Mouse (Mus musculus) limb, embryonic 14.5 days (tissue): ENCODE results near the gene Gm20532. TPM values are rescaled to one million over a fixed set of nuclear protein-coding genes. Genes with fewer than 3 reads are reported as not detected.

ENCODE experiments used
- ATAC-seq: fragments of 200-750 bp; cut with Nextera tagmentation; 2 replicates; pipeline ENCODE4 v1.8.0; 2017; ENCODE audit warnings: low read depth, moderate number of reproducible peaks, moderate TSS enrichment; ENCODE audit not compliant: low FRiP score
- DNase-seq: peaks from one replicate; pipeline ENCODE4 v3.0.0-alpha.2; 2015; ENCODE audit warnings: low spot score
- H3K27ac ChIP-seq: fragments of 300-500 bp; sonication (generic); replicated peaks from 2 replicates; pipeline ENCODE4 v1.5.1; 2014; ENCODE audit warnings: low read depth, mild to moderate bottlenecking, low read length, moderate library complexity, mixed read lengths
- H3K27me3 ChIP-seq: fragments of 300-500 bp; sonication (generic); 2 replicates; pipeline ENCODE4 v1.6.1; 2014; ENCODE audit warnings: low read length, mixed read lengths; ENCODE audit not compliant: control insufficient read depth, insufficient read depth
- H3K36me3 ChIP-seq: fragments of 300-500 bp; sonication (generic); 2 replicates; pipeline ENCODE4 v1.6.1; 2014; ENCODE audit warnings: mild to moderate bottlenecking, low read length, moderate library complexity, mixed read lengths; ENCODE audit not compliant: control insufficient read depth, insufficient read depth
- H3K4me1 ChIP-seq: fragments of 300-500 bp; sonication (generic); 2 replicates; pipeline ENCODE4 v1.6.1; 2014; ENCODE audit warnings: antibody characterized with exemption, low read length, mixed read lengths; ENCODE audit not compliant: control insufficient read depth, insufficient read depth
- H3K4me2 ChIP-seq: fragments of 300-500 bp; sonication (generic); replicated peaks from 2 replicates; pipeline ENCODE4 v1.6.1; 2014; ENCODE audit warnings: low read depth, mild to moderate bottlenecking, low read length, moderate library complexity; ENCODE audit not compliant: severe bottlenecking
- H3K4me3 ChIP-seq: fragments of 300-500 bp; sonication (generic); replicated peaks from 2 replicates; pipeline ENCODE4 v1.5.1; 2014; ENCODE audit warnings: low read length
- H3K9ac ChIP-seq: fragments of 300-500 bp; sonication (generic); 2 replicates; pipeline ENCODE4 v1.6.1; 2014; ENCODE audit warnings: mild to moderate bottlenecking, low read depth, low read length, moderate library complexity; ENCODE audit not compliant: severe bottlenecking
- H3K9me3 ChIP-seq: fragments of 300-500 bp; sonication (generic); 2 replicates; pipeline ENCODE4 v1.6.1; 2016; ENCODE audit warnings: low read length; ENCODE audit not compliant: control insufficient read depth
- POLR2A ChIP-seq: fragments of 200-500 bp; IDR thresholded peaks from 2 replicates; pipeline ENCODE4 v1.8.0; 2012; ENCODE audit warnings: inconsistent platforms, mild to moderate bottlenecking, moderate library complexity, borderline replicate concordance; ENCODE audit not compliant: insufficient read depth, insufficient read length; ENCODE audit errors: extremely low read depth
- WGBS: fragments of 180-500 bp; shearing (Covaris S2); extraction: QIAGEN DNeasy Blood & Tissue Kit; methylation state at CpG from one replicate; pipeline ENCODE4 v1.1.7; 2014; 5-methylcytosine and 5-hydroxymethylcytosine counted together
- polyA plus RNA-seq, 2 experiments: library from polyadenylated mRNA; depleted of rRNA in 1 of 2; stranded (reverse) in 1 of 2; unstranded in 1 of 2; fragments of >200 nt; fragmentation: Nextera tagmentation in 1 of 2; extraction: Ambion mirVana in 1 of 2; gene quantifications; 2 replicates each; pipeline versions ENCODE4 v1.2.1 to v1.2.3; 2012 to 2014

The Gm20532 gene
- polyA plus RNA-seq, 2 experiments, result not detected

- DNase-seq (no peak), ATAC-seq (no peak)
- no peak overlapping the region for H3K27ac ChIP-seq
- H3K36me3 ChIP-seq, result peaks cover 35% of the 10 kb centered on the region
- H3K4me2 ChIP-seq, result no peak overlapping the region
- no peaks in the 10 kb centered on the region for H3K9me3 ChIP-seq
- no peak for TF ChIP-seq POLR2A
- H3K4me3 ChIP-seq, result no peak overlapping the region
- no peaks in the 10 kb centered on the region for H3K27me3 ChIP-seq
- 87% methylated on average over 7 of the region's 7 CpGs for WGBS
- H3K9ac ChIP-seq, result no peak overlapping the region
- no peaks in the 10 kb centered on the region; the same call in 1 of the 2 replicates for H3K4me1 ChIP-seq
Observed at GRCm38 (mm10) chr2:26590962-26591361, 4.5 kb downstream of the Gm20532 start.

DNA sequence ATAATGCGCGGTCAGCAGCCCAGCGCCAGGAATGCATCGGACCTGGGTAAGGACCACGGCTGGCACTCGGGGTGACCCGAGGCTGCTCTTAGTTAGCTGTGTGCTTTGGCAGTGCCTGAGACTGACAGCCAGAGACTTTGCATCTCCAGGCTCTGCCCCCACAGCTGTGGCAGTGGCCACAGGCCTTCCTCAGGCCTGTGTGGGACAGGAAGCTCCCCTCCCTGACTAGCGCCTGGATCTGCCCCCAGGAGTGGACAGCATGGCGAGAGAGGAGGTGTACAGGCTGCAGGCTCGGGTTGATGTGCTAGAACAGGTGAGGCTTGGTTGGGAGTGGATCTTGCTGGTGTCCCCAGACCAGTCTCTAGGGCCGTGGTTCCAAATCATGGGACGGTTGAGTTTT lies 5.0 kb downstream of the Gm20532 start:
- 78% methylated on average over 12 of the region's 12 CpGs for WGBS
- TF ChIP-seq POLR2A, result no peak
- H3K4me3 ChIP-seq, result no peak overlapping the region
- H3K27ac ChIP-seq, result no peak overlapping the region
- H3K9me3 ChIP-seq, result no peaks in the 10 kb centered on the region
- peaks cover 36% of the 10 kb centered on the region for H3K36me3 ChIP-seq
- no peaks in the 10 kb centered on the region; the same call in 1 of the 2 replicates for H3K4me1 ChIP-seq
- no peak for ATAC-seq
- no peak for DNase-seq
- no peak overlapping the region for H3K4me2 ChIP-seq
- H3K9ac ChIP-seq, result no peak overlapping the region
- H3K27me3 ChIP-seq, result no peaks in the 10 kb centered on the region

GRCm38 (mm10) chr2:26593211-26594021 lies 7.0 kb downstream of the Gm20532 start:
- WGBS, result 53% methylated on average over 9 of the region's 9 CpGs
- H3K9me3 ChIP-seq, result no peaks in the 10 kb centered on the region
- H3K4me1 ChIP-seq, result no peaks in the 10 kb centered on the region
- H3K9ac ChIP-seq, result no peak overlapping the region
- no peak overlapping the region for H3K4me2 ChIP-seq
- H3K27ac ChIP-seq, result no peak overlapping the region
- no peak for DNase-seq
- no peak for TF ChIP-seq POLR2A
- no peak for ATAC-seq
- H3K36me3 ChIP-seq, result peaks cover 36% of the 10 kb centered on the region
- H3K4me3 ChIP-seq, result no peak overlapping the region
- no peaks in the 10 kb centered on the region for H3K27me3 ChIP-seq

DNA sequence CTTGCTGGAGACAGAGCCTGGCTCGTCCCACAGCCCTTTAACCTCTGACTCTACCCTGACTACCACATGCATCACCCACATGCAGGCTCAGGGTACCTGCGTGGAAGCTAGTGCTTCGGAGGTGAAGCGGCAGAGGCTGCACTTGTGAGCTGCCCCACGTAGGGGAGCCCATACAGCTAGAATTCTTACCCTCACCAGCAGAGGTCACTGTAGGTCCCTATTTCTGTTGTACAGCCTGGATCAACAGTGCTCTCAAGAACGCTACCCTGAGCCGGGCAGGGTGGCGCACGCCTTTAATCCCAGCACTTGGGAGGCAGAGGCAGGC lies 7.5 kb downstream of the Gm20532 start:
- H3K4me2 ChIP-seq, result no peak overlapping the region
- WGBS, result 73% methylated on average over 9 of the region's 9 CpGs
- no peaks in the 10 kb centered on the region for H3K27me3 ChIP-seq
- no peak for TF ChIP-seq POLR2A
- no peaks in the 10 kb centered on the region for H3K4me1 ChIP-seq
- H3K4me3 ChIP-seq, result no peak overlapping the region
- DNase-seq (no peak), ATAC-seq (no peak)
- no peak overlapping the region for H3K9ac ChIP-seq
- H3K36me3 ChIP-seq, result peaks cover 36% of the 10 kb centered on the region
- no peak overlapping the region for H3K27ac ChIP-seq
- no peaks in the 10 kb centered on the region for H3K9me3 ChIP-seq

GRCm38 (mm10) chr2:26594461-26594933 lies 8.1 kb downstream of the Gm20532 start:
- no peak overlapping the region for H3K4me3 ChIP-seq
- no peak overlapping the region for H3K27ac ChIP-seq
- H3K4me2 ChIP-seq, result no peak overlapping the region
- no peak for DNase-seq
- TF ChIP-seq POLR2A, result no peak
- no peaks in the 10 kb centered on the region for H3K27me3 ChIP-seq
- H3K36me3 ChIP-seq, result peaks cover 36% of the 10 kb centered on the region
- no peak for ATAC-seq
- 94% methylated on average over 7 of the region's 7 CpGs for WGBS
- no peaks in the 10 kb centered on the region for H3K9me3 ChIP-seq
- no peak overlapping the region for H3K9ac ChIP-seq
- no peaks in the 10 kb centered on the region for H3K4me1 ChIP-seq
